Mouse (Mus musculus) heart, postnatal 0 days (tissue): ENCODE measurements around the gene Olfr223.

ENCODE experiments used
- CTCF ChIP-seq: IDR thresholded peaks from 2 replicates; pipeline ENCODE4 v1.5.1; 2016; ENCODE audit warnings: antibody characterized with exemption, control low read depth, low read depth
- EP300 ChIP-seq: IDR thresholded peaks from 2 replicates; pipeline ENCODE4 v1.6.1; 2016; ENCODE audit warnings: antibody characterized with exemption, low read depth

DNA sequence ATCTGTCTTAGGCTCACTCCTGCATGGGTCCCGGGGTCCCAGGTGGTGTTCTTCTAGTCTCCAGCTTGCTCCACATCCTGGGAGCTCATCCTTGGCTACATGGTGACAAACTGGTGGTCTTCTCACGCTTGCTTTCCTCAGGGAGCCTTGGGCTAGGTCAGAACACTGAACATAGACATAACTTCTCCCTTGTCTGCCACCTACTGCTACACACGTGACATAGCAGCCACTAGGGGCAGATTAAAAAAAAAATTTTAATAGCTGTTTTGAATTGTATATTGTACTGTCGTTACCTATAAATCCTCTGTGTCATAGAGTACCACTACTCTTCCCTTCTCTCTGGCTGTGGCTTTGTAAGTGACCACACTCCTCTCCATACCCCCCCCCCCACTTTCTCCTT is 3.0 kb upstream of the Olfr223 start:
- TF ChIP-seq CTCF (peak; percentile 37), EP300 (no peak)
